Comparison of ENCODE assay signal across 11 mouse cellular contexts in the genomic region with DNA sequence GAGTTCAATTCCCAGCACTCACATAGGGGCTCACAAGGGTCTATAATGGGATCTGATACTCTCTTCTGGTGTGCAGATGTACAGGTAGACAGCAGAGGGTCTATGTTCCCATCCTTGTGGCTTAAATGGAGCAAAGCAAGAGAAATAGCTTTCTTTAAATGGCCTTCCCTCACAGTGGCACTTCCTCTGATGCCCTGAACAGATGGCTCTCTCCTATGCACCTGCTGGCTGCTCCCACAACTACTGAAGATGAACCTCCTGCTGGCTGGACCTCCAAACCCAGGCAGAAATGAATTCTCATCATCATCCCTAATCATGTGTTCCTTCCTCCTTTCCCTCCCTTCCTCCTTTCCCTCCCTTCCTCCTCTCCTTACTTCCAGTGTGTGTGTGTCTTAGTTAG.
"Had no signal": no experiment of that assay in that cellular context is flagged by ENCODE, and none has a peak within 500 bp of the region (broad histone marks: within the 10 kb centered on the region; RNA-seq: fewer than 3 reads in every experiment).

No protein-coding gene starts in this region.

- H3K4me3 ChIP-seq: layer of hippocampus, adult 2 months; liver, embryonic 15.5 days; midbrain, embryonic 13.5 days had no signal

- H3K36me3 ChIP-seq: liver, embryonic 15.5 days; midbrain, embryonic 13.5 days had no signal

- H3K27ac ChIP-seq: layer of hippocampus, adult 2 months; liver, embryonic 15.5 days; midbrain, embryonic 13.5 days had no signal

- H3K9me3 ChIP-seq: liver, embryonic 15.5 days; midbrain, embryonic 13.5 days had no signal

- DNase-seq: kidney, postnatal 10 days; kidney, postnatal 4 days; left cerebral cortex, postnatal 4 days; lung, adult 2 months; lung, postnatal 36 days; right cerebral cortex, adult 18-20 months; right cerebral cortex, postnatal 25 days; thymus, postnatal 36 days had no signal

- H3K9ac ChIP-seq: liver, embryonic 15.5 days; midbrain, embryonic 13.5 days had no signal

- H3K27me3 ChIP-seq: liver, embryonic 15.5 days had no signal

- H3K4me1 ChIP-seq: liver, embryonic 15.5 days had no signal
